Mouse (Mus musculus) urinary bladder, postnatal 14 days (tissue): ENCODE data around the gene Tmco1.

Source experiments
- DNase-seq: peaks from one replicate; pipeline ENCODE4 v3.0.0; 2021; ENCODE audit warnings: low spot score

Tmco1 gene

GRCm38 (mm10) chr1:167308261-167309054, at the start of gene Tmco1:
TSS of gene Tmco1 (plus strand) at chr1:167308378.
- peak; percentile 99 for DNase-seq

- DNase-seq, result no peak
Observed at GRCm38 (mm10) chr1:167259702-167260101, 48.5 kb upstream of the Tmco1 start.

- DNase-seq, result peak; percentile 44
Observed at GRCm38 (mm10) chr1:167261750-167262149, 46.4 kb upstream of the Tmco1 start.

GRCm38 (mm10) chr1:167262489-167263041, 45.6 kb upstream of the Tmco1 start:
- DNase-seq, result no peak

- no peak for DNase-seq
Observed at GRCm38 (mm10) chr1:167265366-167265765, 42.8 kb upstream of the Tmco1 start.

GRCm38 (mm10) chr1:167266720-167267119, 41.5 kb upstream of the Tmco1 start:
- DNase-seq, result no peak

GRCm38 (mm10) chr1:167268360-167269063, 39.7 kb upstream of the Tmco1 start:
- DNase-seq, result no peak

- DNase-seq, result no peak
Observed at GRCm38 (mm10) chr1:167269350-167269811, 38.8 kb upstream of the Tmco1 start.

GRCm38 (mm10) chr1:167269856-167270270, 38.3 kb upstream of the Tmco1 start:
- peak; percentile 78 for DNase-seq

- no peak for DNase-seq
Observed at GRCm38 (mm10) chr1:167270342-167271111, 37.7 kb upstream of the Tmco1 start.

- DNase-seq, result peak; percentile 50
Observed at GRCm38 (mm10) chr1:167271304-167271703, 36.9 kb upstream of the Tmco1 start.

- no peak for DNase-seq
Observed at GRCm38 (mm10) chr1:167271841-167272240, 36.3 kb upstream of the Tmco1 start.

- DNase-seq, result no peak
Observed at GRCm38 (mm10) chr1:167273380-167274163, 34.6 kb upstream of the Tmco1 start.

- no peak for DNase-seq
Observed at GRCm38 (mm10) chr1:167274646-167275390, 33.4 kb upstream of the Tmco1 start.

- DNase-seq, result no peak
Observed at GRCm38 (mm10) chr1:167278395-167278794, 29.8 kb upstream of the Tmco1 start.

GRCm38 (mm10) chr1:167279160-167279715, 28.9 kb upstream of the Tmco1 start:
- no peak for DNase-seq

GRCm38 (mm10) chr1:167280061-167280460, 28.1 kb upstream of the Tmco1 start:
- no peak for DNase-seq

- DNase-seq, result no peak
Observed at GRCm38 (mm10) chr1:167282112-167282511, 26.1 kb upstream of the Tmco1 start.

- no peak for DNase-seq
Observed at GRCm38 (mm10) chr1:167282768-167283167, 25.4 kb upstream of the Tmco1 start.
